Mouse (Mus musculus) kidney, adult 2 months (tissue): ENCODE results near the gene Suz12. TPM values are rescaled to one million over a fixed set of nuclear protein-coding genes. Genes with fewer than 3 reads are reported as not detected.

Source experiments
- DNase-seq: peaks from one replicate; pipeline ENCODE4 v3.0.0; 2021
- H3K27ac ChIP-seq: fragments of 200-500 bp; 2 replicates; pipeline ENCODE4 v1.5.1; 2012; ENCODE audit warnings: low read depth, low read length, control low read depth, inconsistent platforms; ENCODE audit not compliant: insufficient read depth
- H3K27me3 ChIP-seq: fragments of 200-500 bp; replicated peaks from 2 replicates; pipeline ENCODE4 v1.6.1; 2012; ENCODE audit warnings: mild to moderate bottlenecking, moderate library complexity, low read length, inconsistent platforms; ENCODE audit not compliant: control insufficient read depth, insufficient read depth
- H3K36me3 ChIP-seq: fragments of 200-500 bp; 2 replicates; pipeline ENCODE4 v1.6.1; 2012; ENCODE audit warnings: mild to moderate bottlenecking, moderate library complexity, low read length, inconsistent platforms; ENCODE audit not compliant: control insufficient read depth, insufficient read depth
- H3K4me1 ChIP-seq: fragments of 200-500 bp; 2 replicates; pipeline ENCODE4 v1.6.1; 2011; ENCODE audit warnings: low read length; ENCODE audit not compliant: control insufficient read depth, insufficient read depth
- H3K4me3 ChIP-seq: fragments of 200-500 bp; 2 replicates; pipeline ENCODE4 v1.5.1; 2011; ENCODE audit warnings: mild to moderate bottlenecking, low read depth, low read length, control low read depth; ENCODE audit not compliant: insufficient read depth
- CTCF ChIP-seq: fragments of 200-500 bp; conservative IDR thresholded peaks from 2 replicates; pipeline ENCODE4 v1.5.1; 2011; ENCODE audit warnings: low read depth, mild to moderate bottlenecking, control low read depth, low read length, moderate library complexity, mixed read lengths; ENCODE audit not compliant: insufficient read depth, insufficient read length
- POLR2A ChIP-seq: fragments of 200-500 bp; IDR thresholded peaks from one replicate; pipeline ENCODE4 v1.6.1; 2011; ENCODE audit warnings: low read depth, low read length, control low read depth
- WGBS: fragments of 180-500 bp; shearing (Covaris S2); methylation state at CpG from one replicate; pipeline ENCODE4 v1.1.7; 2018; 5-methylcytosine and 5-hydroxymethylcytosine counted together
- polyA plus RNA-seq: library from polyadenylated mRNA; depleted of rRNA; stranded (reverse); fragments of >200 nt; gene quantifications from 2 replicates; pipeline ENCODE4 v1.2.3, GENCODE M21; 2012; rRNA removed

Suz12 gene
- polyA plus RNA-seq = 4.3 and 5.7 TPM in 2 replicates

DNA sequence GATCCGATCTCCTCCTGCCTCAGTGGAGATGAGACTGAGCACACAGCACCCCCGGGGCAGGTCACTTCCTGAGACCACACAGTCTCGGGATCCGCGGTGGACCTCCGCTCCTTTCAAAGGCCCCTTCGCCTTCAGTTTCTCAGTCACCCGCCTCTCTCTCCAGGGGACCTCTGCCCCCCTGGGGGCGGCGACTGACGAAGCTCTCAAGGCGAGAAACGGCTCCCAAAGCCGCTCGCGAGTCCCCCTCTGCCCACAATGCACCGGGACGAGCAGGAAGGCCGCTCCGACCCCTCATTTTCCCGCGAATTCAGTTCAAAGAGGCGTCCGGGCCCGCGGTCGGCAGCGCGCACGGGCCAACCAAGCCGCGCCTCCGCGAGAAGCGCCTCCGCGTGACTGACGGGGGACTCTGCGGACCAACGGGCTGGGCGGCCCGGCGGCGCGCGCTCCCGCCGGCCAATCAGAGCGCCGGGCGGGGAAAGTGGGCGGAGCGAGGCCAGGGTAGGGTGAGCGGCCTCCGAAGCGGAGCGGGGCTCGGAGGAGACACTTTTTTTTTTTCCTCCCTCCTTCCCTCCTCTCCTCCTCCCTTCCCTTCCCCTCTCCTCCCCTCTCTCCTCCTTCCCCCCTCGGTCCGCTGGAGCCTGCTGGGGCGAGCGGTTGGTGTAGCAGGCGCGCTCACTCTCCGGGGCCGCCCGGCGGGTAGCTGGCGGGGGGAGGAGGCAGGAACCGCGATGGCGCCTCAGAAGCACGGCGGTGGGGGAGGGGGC lies at the start of gene Suz12:
Gene Suz12, plus strand, starts transcription at position 515 of the 764 bp plus-strand sequence.
- WGBS = under 1% methylated on average over 64 of the region's 74 CpGs

GRCm38 (mm10) chr11:79943136-79943535 lies 49.8 kb upstream of the Suz12 start:
- no peak for TF ChIP-seq POLR2A
- no peak for TF ChIP-seq CTCF
- H3K36me3 ChIP-seq = peaks cover 15% of the 10 kb centered on the region
- 96% methylated on average over 8 of the region's 8 CpGs for WGBS
- H3K27ac ChIP-seq = no peak overlapping the region
- H3K4me3 ChIP-seq = no peak overlapping the region
- H3K4me1 ChIP-seq = no peaks in the 10 kb centered on the region
- H3K27me3 ChIP-seq = no peaks in the 10 kb centered on the region
- DNase-seq = no peak

More for the DNA sequence above, at the start of gene Suz12:
- DNase-seq = peak; percentile 97
- H3K27ac ChIP-seq = peak within 1 kb of the TSS; percentile 69
- H3K4me1 ChIP-seq = no peaks in the 10 kb centered on the region
- H3K36me3 ChIP-seq = no peaks in the 10 kb centered on the region
- no peaks in the 10 kb centered on the region for H3K27me3 ChIP-seq
- TF ChIP-seq POLR2A (peak; percentile 27), CTCF (no peak)
- peak within 1 kb of the TSS; percentile 94 for H3K4me3 ChIP-seq

- Histone ChIP-seq H3K36me3 (peaks cover 15% of the 10 kb centered on the region), H3K4me1 (no peaks in the 10 kb centered on the region), H3K27me3 (no peaks in the 10 kb centered on the region), H3K27ac (no peak overlapping the region), H3K4me3 (no peak overlapping the region)
- no peak for DNase-seq
- 84% methylated on average over 7 of the region's 7 CpGs for WGBS
- TF ChIP-seq CTCF (no peak), POLR2A (no peak)
Measured at GRCm38 (mm10) chr11:79943601-79944000, 49.3 kb upstream of the Suz12 start.

GRCm38 (mm10) chr11:79947265-79947664 lies 45.6 kb upstream of the Suz12 start:
- Histone ChIP-seq H3K27me3 (no peaks in the 10 kb centered on the region), H3K27ac (no peak overlapping the region), H3K36me3 (peaks cover 12% of the 10 kb centered on the region), H3K4me3 (no peak overlapping the region), H3K4me1 (no peaks in the 10 kb centered on the region)
- WGBS = 98% methylated on average over 3 of the region's 3 CpGs
- TF ChIP-seq POLR2A = no peak
- no peak for TF ChIP-seq CTCF
- no peak for DNase-seq

GRCm38 (mm10) chr11:79961346-79962124 lies 31.4 kb upstream of the Suz12 start:
- 7% methylated on average over 27 of the region's 27 CpGs for WGBS
- Histone ChIP-seq H3K4me3 (peak overlapping the region; percentile 73), H3K36me3 (no peaks in the 10 kb centered on the region), H3K27ac (no peak overlapping the region), H3K4me1 (no peaks in the 10 kb centered on the region; the same call in 1 of the 2 replicates), H3K27me3 (no peaks in the 10 kb centered on the region)
- TF ChIP-seq CTCF (no peak), POLR2A (no peak)
- peak; percentile 3 for DNase-seq

DNA sequence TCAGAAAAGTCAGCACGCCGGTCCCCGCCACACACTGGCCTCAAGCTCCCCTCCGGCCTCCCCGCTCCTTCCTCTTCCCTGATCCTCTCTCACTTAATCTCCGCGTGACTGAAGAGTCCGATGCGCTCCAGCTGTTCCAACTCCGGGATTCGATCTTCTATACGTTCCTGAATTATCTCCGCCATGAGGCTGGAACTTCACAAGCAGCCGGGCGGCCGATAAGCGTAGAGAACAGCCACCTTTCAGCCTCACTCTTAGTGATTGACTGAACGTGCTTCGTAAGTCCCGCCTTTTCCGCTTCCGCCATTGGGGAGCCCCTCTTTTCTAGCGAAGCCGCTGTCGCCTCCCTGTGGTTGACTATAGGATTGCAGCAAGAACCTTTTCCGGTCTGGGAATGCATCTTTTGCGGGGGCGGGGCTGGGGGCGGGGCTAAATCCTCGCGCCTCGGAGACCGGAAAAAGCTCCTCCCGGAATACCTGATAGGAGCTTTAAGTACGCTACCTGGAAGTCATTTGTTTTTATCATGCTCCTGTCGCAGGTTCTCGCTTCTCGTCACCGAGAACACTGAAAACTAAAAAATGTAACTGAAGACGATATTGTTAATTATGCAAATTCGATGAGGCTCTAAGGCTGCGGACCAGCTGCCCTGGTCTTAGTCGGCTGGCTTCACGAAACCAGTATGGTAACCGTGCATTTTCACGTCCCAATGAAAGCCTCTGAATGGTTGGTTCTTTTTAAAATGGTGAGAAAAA lies 30.6 kb upstream of the Suz12 start, which contains the start of gene Utp6:
Gene Utp6, minus strand, starts transcription at position 266 of the 752 bp plus-strand sequence.
- WGBS = under 1% methylated on average over 46 of the region's 46 CpGs
- no peaks in the 10 kb centered on the region for H3K27me3 ChIP-seq
- no peaks in the 10 kb centered on the region for H3K36me3 ChIP-seq
- DNase-seq = peak; percentile 99
- peak within 1 kb of the TSS; percentile 73 for H3K4me3 ChIP-seq
- TF ChIP-seq CTCF (peak; percentile 77), POLR2A (no peak)
- no peak within 1 kb of the TSS for H3K27ac ChIP-seq
- no peaks in the 10 kb centered on the region; the same call in 1 of the 2 replicates for H3K4me1 ChIP-seq

- WGBS = 0% methylated on average over 9 of the region's 9 CpGs
- no peak for DNase-seq
- Histone ChIP-seq H3K4me3 (peak overlapping the region; percentile 52), H3K27ac (no peak overlapping the region), H3K36me3 (no peaks in the 10 kb centered on the region), H3K27me3 (no peaks in the 10 kb centered on the region), H3K4me1 (no peaks in the 10 kb centered on the region; the same call in 1 of the 2 replicates)
- TF ChIP-seq POLR2A = no peak
- TF ChIP-seq CTCF = no peak
Measured at GRCm38 (mm10) chr11:79962877-79963183, 30.1 kb upstream of the Suz12 start.
